Mouse (Mus musculus): ENCODE data around the gene Orai1.

GRCm38 (mm10) chr5:122986091-122986493 lies 28.8 kb upstream of the Orai1 start:
- TF ChIP-seq POLR2A (IDR thresholded peaks at IDR 0.05; ENCODE audit: borderline replicate concordance, low read depth, low read length): no peak
- no peak for TF ChIP-seq CTCF (IDR thresholded peaks at IDR 0.05; ENCODE audit: low read depth, low read length)
